In genomic region chr15:102255547-102256255, GRCm38 (mm10) we compare ENCODE assay signal across 10 mouse cellular contexts. TPM values are rescaled to one million over a fixed set of nuclear protein-coding genes. Genes with fewer than 3 reads are reported as not detected.
DNase-seq lines count a peak whose midpoint lies in the region; ATAC-seq lines count a peak whose summit lies in the region.
"Had no signal": no experiment of that assay in that cellular context is flagged by ENCODE, and none has a peak within 500 bp of the region (broad histone marks: within the 10 kb centered on the region; RNA-seq: fewer than 3 reads in every experiment).

No protein-coding gene starts in this region.

- ATAC-seq in heart, embryonic 13.5 days (ENCODE audit: extremely low read depth, insufficient number of reproducible peaks, low FRiP score, low TSS enrichment), result no peak
- no peak for ATAC-seq in embryonic facial prominence, embryonic 11.5 days (replicated peaks; ENCODE audit: insufficient number of reproducible peaks, low FRiP score, low TSS enrichment, low read depth)
- ATAC-seq: Patski had no signal

- H3K27me3 ChIP-seq in heart, embryonic 13.5 days (replicated peaks), result peaks cover 89% of the 10 kb centered on the region
- H3K27me3 ChIP-seq in embryonic facial prominence, embryonic 11.5 days (ENCODE audit: control insufficient read depth, insufficient read depth, low read length), result peaks cover 2% of the 10 kb centered on the region; the same call in 1 of the 2 replicates
- H3K27me3 ChIP-seq: Patski had no signal

- no peaks in the 10 kb centered on the region for H3K9me3 ChIP-seq in heart, embryonic 13.5 days
- H3K9me3 ChIP-seq in embryonic facial prominence, embryonic 11.5 days (replicated peaks; ENCODE audit: control insufficient read depth, low read length), result no peaks in the 10 kb centered on the region

- H3K27ac ChIP-seq in heart, embryonic 13.5 days (replicated peaks), result peak overlapping the region; percentile 78
- peak overlapping the region; percentile 96 for H3K27ac ChIP-seq in embryonic facial prominence, embryonic 11.5 days (replicated peaks; ENCODE audit: low read depth, low read length)

- DNase-seq in heart, postnatal 14 days, result no peak
- DNase-seq in embryonic facial prominence, embryonic 11.5 days (ENCODE audit: low spot score), result peak; percentile 57
- DNase-seq in kidney, adult 9 months, result peak; percentile 52
- DNase-seq in lung, postnatal 10 days, result peak; percentile 76
- DNase-seq in gastrocnemius, postnatal 36 days, result no peak
- DNase-seq in left cerebral cortex, postnatal 25 days (ENCODE audit: low spot score in 2 of 2), result no peak
- no peak for DNase-seq in left cerebral cortex, postnatal 10 days (ENCODE audit: extremely low spot score in 1 of 2, low spot score in 2 of 2)
- DNase-seq: cerebellum, postnatal 36 days had no signal

- peak overlapping the region; percentile 66 for H3K4me3 ChIP-seq in heart, embryonic 13.5 days
- peak overlapping the region; percentile 73 for H3K4me3 ChIP-seq in embryonic facial prominence, embryonic 11.5 days (ENCODE audit: low read depth, low read length)

- H3K9ac ChIP-seq in heart, embryonic 13.5 days, result peak overlapping the region; percentile 85
- peak overlapping the region; percentile 89 for H3K9ac ChIP-seq in embryonic facial prominence, embryonic 11.5 days (replicated peaks; ENCODE audit: low read length)

- H3K36me3 ChIP-seq in heart, embryonic 13.5 days, result 0 out of 2 replicates have a peak, but pooled peaks cover 3% of the 10 kb centered on the region
- H3K36me3 ChIP-seq in embryonic facial prominence, embryonic 11.5 days (replicated peaks; ENCODE audit: control insufficient read depth, insufficient read depth, low read depth, low read length), result no peaks in the 10 kb centered on the region; the same call in 1 of the 2 replicates

- peak overlapping the region; percentile 94 for H3K4me2 ChIP-seq in heart, embryonic 13.5 days
- H3K4me2 ChIP-seq in embryonic facial prominence, embryonic 11.5 days (ENCODE audit: low read depth, low read length), result peak overlapping the region; percentile 90

- WGBS in heart, embryonic 13.5 days, result 44% methylated on average over 13 of the region's 14 CpGs
- 27% methylated on average over 13 of the region's 14 CpGs for WGBS in embryonic facial prominence, embryonic 11.5 days

- intact Hi-C loops in heart, postnatal 14 days (cut with DNase I), result no loop called here
- intact Hi-C loops in gastrocnemius, postnatal 36 days (cut with DNase I), result no loop called here
- intact Hi-C loops in left cerebral cortex, postnatal 25 days (cut with DNase I), result no loop called here
- intact Hi-C loops in left cerebral cortex, postnatal 10 days (cut with DNase I), result no loop called here

- H3K4me1 ChIP-seq in heart, embryonic 13.5 days, result peaks cover 28% of the 10 kb centered on the region
- H3K4me1 ChIP-seq in embryonic facial prominence, embryonic 11.5 days (ENCODE audit: control insufficient read depth, insufficient read depth, low read length), result peaks cover 20% of the 10 kb centered on the region; the same call in 1 of the 2 replicates

RNA-seq across cellular contexts. Expression of gene Rarg, which starts 1.6 kb away (rescaled TPM):
- polyA plus RNA-seq in heart, embryonic 13.5 days (2015; fragmentation: Nextera tagmentation; extraction: Ambion mirVana), result 9.0 and 9.1 TPM in 2 replicates
- 10 to 100 TPM; 18.9 to 21.1 TPM for total RNA-seq in heart, postnatal 14 days (2021)
- 68.1 and 70.2 TPM in 2 replicates for polyA plus RNA-seq in embryonic facial prominence, embryonic 11.5 days (2014; fragmentation: Nextera tagmentation; extraction: Ambion mirVana)
- 1 to 10 TPM; 9.3 to 9.9 TPM for total RNA-seq in gastrocnemius, postnatal 36 days (2021)
- total RNA-seq in left cerebral cortex, postnatal 25 days (2021), result 10 to 100 TPM; 12.7 to 15.4 TPM
- 10 to 100 TPM in 1 of 2 experiments, 1 to 10 TPM in 1; 9.3 to 11.4 TPM for total RNA-seq in left cerebral cortex, postnatal 10 days (2021)

RNA-seq across cellular contexts. Expression of gene Gm9918, which starts 14.7 kb away (rescaled TPM):
- not detected in 2 replicates for polyA plus RNA-seq in heart, embryonic 13.5 days (2015; fragmentation: Nextera tagmentation; extraction: Ambion mirVana)
- total RNA-seq in heart, postnatal 14 days (2021), result not detected
- polyA plus RNA-seq in embryonic facial prominence, embryonic 11.5 days (2014; fragmentation: Nextera tagmentation; extraction: Ambion mirVana), result 0.58 and 1.2 TPM in 2 replicates
- not detected for total RNA-seq in gastrocnemius, postnatal 36 days (2021)
- total RNA-seq in left cerebral cortex, postnatal 25 days (2021), result not detected
- total RNA-seq in left cerebral cortex, postnatal 10 days (2021), result not detected

RNA-seq across cellular contexts. Expression of gene Mfsd5, which starts 23.6 kb away (rescaled TPM):
- polyA plus RNA-seq in heart, embryonic 13.5 days (2015; fragmentation: Nextera tagmentation; extraction: Ambion mirVana), result 46.1 and 46.7 TPM in 2 replicates
- total RNA-seq in heart, postnatal 14 days (2021), result 10 to 100 TPM; 16.7 to 19.0 TPM
- polyA plus RNA-seq in embryonic facial prominence, embryonic 11.5 days (2014; fragmentation: Nextera tagmentation; extraction: Ambion mirVana), result 51.6 and 57.2 TPM in 2 replicates
- 10 to 100 TPM; 12.8 to 13.4 TPM for total RNA-seq in gastrocnemius, postnatal 36 days (2021)
- 10 to 100 TPM; 42.1 to 43.9 TPM for total RNA-seq in left cerebral cortex, postnatal 25 days (2021)
- 10 to 100 TPM; 35.7 to 36.0 TPM for total RNA-seq in left cerebral cortex, postnatal 10 days (2021)

RNA-seq across cellular contexts. Expression of gene Itgb7, which starts 24.0 kb away (rescaled TPM):
- 0.46 and 0.78 TPM in 2 replicates for polyA plus RNA-seq in heart, embryonic 13.5 days (2015; fragmentation: Nextera tagmentation; extraction: Ambion mirVana)
- 1 to 10 TPM; 1.5 to 1.8 TPM for total RNA-seq in heart, postnatal 14 days (2021)
- 1.3 and 2.7 TPM in 2 replicates for polyA plus RNA-seq in embryonic facial prominence, embryonic 11.5 days (2014; fragmentation: Nextera tagmentation; extraction: Ambion mirVana)
- 1 to 10 TPM in 1 of 2 experiments, under 1 TPM in 1; 0.69 to 1.3 TPM for total RNA-seq in gastrocnemius, postnatal 36 days (2021)
- 1 to 10 TPM; 1.0 to 1.7 TPM for total RNA-seq in left cerebral cortex, postnatal 25 days (2021)
- 1 to 10 TPM in 1 of 2 experiments, under 1 TPM in 1; 0.71 to 1.3 TPM for total RNA-seq in left cerebral cortex, postnatal 10 days (2021)

RNA-seq across cellular contexts. Expression of gene Espl1, which starts 40.4 kb away (rescaled TPM):
- polyA plus RNA-seq in heart, embryonic 13.5 days (2015; fragmentation: Nextera tagmentation; extraction: Ambion mirVana), result 18.9 and 19.3 TPM in 2 replicates
- 1 to 10 TPM; 3.2 to 4.3 TPM for total RNA-seq in heart, postnatal 14 days (2021)
- 36.0 and 37.7 TPM in 2 replicates for polyA plus RNA-seq in embryonic facial prominence, embryonic 11.5 days (2014; fragmentation: Nextera tagmentation; extraction: Ambion mirVana)
- under 1 TPM; 0.74 to 0.87 TPM for total RNA-seq in gastrocnemius, postnatal 36 days (2021)
- total RNA-seq in left cerebral cortex, postnatal 25 days (2021), result under 1 TPM; 0.60 to 0.76 TPM
- total RNA-seq in left cerebral cortex, postnatal 10 days (2021), result 1 to 10 TPM; 2.0 to 2.9 TPM

Comparison
In these comparisons a context has a peak if more than half of its experiments do, and no peak if none do; other contexts are left out.
1. DNase-seq: peak in embryonic facial prominence, embryonic 11.5 days (single experiment), kidney, adult 9 months (single experiment) and lung, postnatal 10 days (single experiment); none in heart, postnatal 14 days (0 of 2), gastrocnemius, postnatal 36 days (0 of 2), left cerebral cortex, postnatal 25 days (0 of 2) and left cerebral cortex, postnatal 10 days (0 of 2).